Mouse (Mus musculus) heart, embryonic 14.5 days (tissue): ENCODE data around the gene Mmgt2. TPM values are rescaled to one million over a fixed set of nuclear protein-coding genes. Genes with fewer than 3 reads are reported as not detected.
"Not testable (repeated sequence)": the region's sequence is repeated elsewhere in the genome, so short reads cannot be mapped to it uniquely, and the experiment has no call there.

Source experiments
- ATAC-seq: fragments of 200-750 bp; cut with Nextera tagmentation; 2 replicates; pipeline ENCODE4 v1.8.0; 2017; ENCODE audit warnings: low read depth, moderate TSS enrichment; ENCODE audit not compliant: insufficient number of reproducible peaks, insufficient read depth, low FRiP score
- H3K27ac ChIP-seq, 2 experiments: fragments of 200-500 bp in 1 of 2; fragments of 300-500 bp in 1 of 2; sonication (generic) in 1 of 2; replicated peaks in 1 of 2; 2 replicates each; pipeline ENCODE4 v1.5.1; 2012 to 2014; ENCODE audit warnings: low read depth in 2 of 2, low read length in 2 of 2, control low read depth in 1 of 2, mild to moderate bottlenecking in 1 of 2, mixed read lengths in 1 of 2; ENCODE audit not compliant: control insufficient read depth in 1 of 2, insufficient read depth in 1 of 2
- H3K27me3 ChIP-seq: fragments of 300-500 bp; sonication (generic); 2 replicates; pipeline ENCODE4 v1.6.1; 2014; ENCODE audit warnings: mild to moderate bottlenecking, low read length, control low read depth; ENCODE audit not compliant: control insufficient read depth, insufficient read depth
- H3K36me3 ChIP-seq: fragments of 300-500 bp; sonication (generic); 2 replicates; pipeline ENCODE4 v1.6.1; 2014; ENCODE audit warnings: mild to moderate bottlenecking, control low read depth, low read length, mixed read lengths; ENCODE audit not compliant: control insufficient read depth, insufficient read depth
- H3K4me1 ChIP-seq, 2 experiments: fragments of 200-500 bp in 1 of 2; fragments of 300-500 bp in 1 of 2; sonication (generic) in 1 of 2; 2 replicates each; pipeline ENCODE4 v1.6.1; 2012 to 2014; ENCODE audit warnings: low read length in 2 of 2, control low read depth in 1 of 2, mixed read lengths in 1 of 2; ENCODE audit not compliant: control insufficient read depth in 2 of 2, insufficient read depth in 2 of 2
- H3K4me2 ChIP-seq: fragments of 300-500 bp; sonication (generic); 2 replicates; pipeline ENCODE4 v1.6.1; 2014; ENCODE audit warnings: mild to moderate bottlenecking, low read length
- H3K4me3 ChIP-seq, 2 experiments: fragments of 200-500 bp in 1 of 2; fragments of 300-500 bp in 1 of 2; sonication (generic) in 1 of 2; 2 replicates each; pipeline ENCODE4 v1.5.1; 2012 to 2014; ENCODE audit warnings: low read length in 2 of 2, mild to moderate bottlenecking in 2 of 2, control low read depth in 1 of 2, low read depth in 1 of 2, moderate library complexity in 1 of 2; ENCODE audit not compliant: control insufficient read depth in 1 of 2, insufficient read depth in 1 of 2
- H3K9ac ChIP-seq: fragments of 300-500 bp; sonication (generic); 2 replicates; pipeline ENCODE4 v1.6.1; 2014; ENCODE audit warnings: mild to moderate bottlenecking, low read length
- H3K9me3 ChIP-seq: fragments of 300-500 bp; sonication (generic); 2 replicates; pipeline ENCODE4 v1.6.1; 2016; ENCODE audit warnings: low read length, control low read depth; ENCODE audit not compliant: control insufficient read depth
- WGBS: fragments of 180-500 bp; shearing (Covaris S2); extraction: QIAGEN DNeasy Blood & Tissue Kit; methylation state at CpG from one replicate; pipeline ENCODE4 v1.1.7; 2014; 5-methylcytosine and 5-hydroxymethylcytosine counted together
- polyA plus RNA-seq: library from polyadenylated mRNA; unstranded; fragments of >200 nt; fragmentation: Nextera tagmentation; extraction: Ambion mirVana; gene quantifications from 2 replicates; pipeline ENCODE4 v1.2.1, GENCODE M21; 2014

Mmgt2 gene
- polyA plus RNA-seq, 1 experiment from 2014 or later, result 56.7 TPM

DNA sequence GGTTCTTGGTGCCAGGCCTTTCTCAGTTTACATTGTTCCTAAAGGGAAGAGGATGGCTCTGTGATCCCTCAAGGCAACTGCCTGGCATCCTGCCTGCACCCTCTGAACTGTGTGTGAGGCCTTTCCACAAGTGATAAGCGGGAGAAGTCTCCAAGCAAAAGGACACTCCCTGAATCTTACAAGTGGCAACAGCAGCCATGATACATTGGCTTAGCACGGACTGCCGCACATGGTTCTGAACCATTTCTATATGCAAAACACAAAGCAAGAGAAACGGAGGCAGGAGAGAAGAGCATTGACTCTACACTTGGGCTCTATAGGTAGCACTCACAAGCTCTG, 3.2 kb upstream of the Mmgt2 start:
- Histone ChIP-seq H3K9ac (peak overlapping the region; percentile 91), H3K4me2 (peak overlapping the region; percentile 73), H3K27me3 (no peaks in the 10 kb centered on the region), H3K27ac (peak overlapping the region; percentile 71 to 95), H3K4me1 (peaks cover 49 to 76% of the 10 kb centered on the region in 2 experiments), H3K36me3 (peaks cover under 1% of the 10 kb centered on the region; the same call in 1 of the 2 replicates), H3K9me3 (no peaks in the 10 kb centered on the region), H3K4me3 (peak overlapping the region in 1 of 2 experiments; percentile 81; a peak in 1 of 4 replicates)
- no peak for ATAC-seq
- 35% methylated on average over 4 of the region's 4 CpGs for WGBS

DNA sequence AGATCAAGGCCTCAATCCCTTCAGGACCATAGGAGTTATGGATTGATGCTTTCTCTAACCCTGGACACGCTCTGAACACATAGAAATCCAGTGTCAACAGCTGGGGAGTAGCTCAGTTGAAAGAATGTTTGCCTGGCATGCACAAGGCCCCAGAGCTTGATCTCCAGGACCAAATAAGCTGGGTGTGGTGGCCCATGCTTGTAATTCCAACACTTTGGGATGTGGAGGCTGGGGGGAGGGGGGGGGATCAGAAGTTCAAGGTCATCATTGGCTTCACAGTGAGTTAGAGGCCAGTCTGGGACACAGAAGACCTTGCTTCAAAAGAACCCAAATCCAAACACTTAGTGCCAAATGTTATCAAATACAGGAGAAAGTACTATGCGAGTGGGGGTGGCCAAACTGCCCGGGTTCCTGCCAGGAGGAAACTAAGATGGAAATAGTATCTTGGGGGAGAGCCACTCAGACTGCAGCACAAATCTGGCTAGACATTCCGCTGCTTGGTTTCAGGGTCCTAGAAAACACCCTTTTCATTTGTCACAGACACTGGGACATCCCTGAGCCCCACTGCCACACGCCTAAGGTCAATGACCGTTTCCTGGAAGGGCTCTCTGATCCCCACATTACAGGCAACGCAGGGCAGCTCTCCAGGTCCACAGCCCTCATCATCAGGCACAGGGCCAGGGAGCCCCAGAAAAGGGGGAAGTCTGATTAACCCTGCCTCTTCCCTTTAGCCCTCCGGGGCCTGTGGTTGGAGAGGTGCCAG, 2.6 kb upstream of the Mmgt2 start:
- peaks cover 7% of the 10 kb centered on the region; the same call in 1 of the 2 replicates for H3K36me3 ChIP-seq
- peak overlapping the region; percentile 73 for H3K4me2 ChIP-seq
- peaks cover 47 to 76% of the 10 kb centered on the region in 2 experiments for H3K4me1 ChIP-seq
- WGBS, result 5% methylated on average over 8 of the region's 8 CpGs
- no peak for ATAC-seq
- peak overlapping the region; percentile 81 to 84 for H3K4me3 ChIP-seq
- peak overlapping the region; percentile 91 for H3K9ac ChIP-seq
- H3K27me3 ChIP-seq, result no peaks in the 10 kb centered on the region
- H3K27ac ChIP-seq, result peak overlapping the region; percentile 71 to 95
- no peaks in the 10 kb centered on the region for H3K9me3 ChIP-seq

DNA sequence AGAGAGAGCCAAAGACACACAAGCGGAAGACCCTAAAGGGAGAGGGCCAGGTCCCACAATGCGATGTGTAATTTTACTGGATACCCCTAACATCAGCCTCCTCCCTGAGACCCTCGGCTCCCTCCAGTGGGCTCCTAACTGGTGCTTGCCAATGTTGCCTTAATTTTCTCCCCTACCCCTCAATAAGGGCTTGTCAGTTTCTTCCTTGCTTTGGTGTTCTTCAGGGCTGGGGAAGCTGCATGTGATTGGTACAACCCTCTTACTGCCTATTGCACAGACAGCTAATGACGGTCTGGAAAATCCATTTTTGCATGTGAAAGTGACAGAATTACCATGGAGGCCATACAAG, 2.0 kb upstream of the Mmgt2 start:
- Histone ChIP-seq H3K27me3 (no peaks in the 10 kb centered on the region), H3K9me3 (no peaks in the 10 kb centered on the region), H3K27ac (peak overlapping the region; percentile 71 to 95), H3K9ac (peak overlapping the region; percentile 91), H3K4me2 (peak overlapping the region; percentile 73), H3K36me3 (peaks cover 8% of the 10 kb centered on the region; the same call in 1 of the 2 replicates), H3K4me3 (peak overlapping the region; percentile 81 to 84), H3K4me1 (peaks cover 46 to 73% of the 10 kb centered on the region in 2 experiments)
- no peak for ATAC-seq
- 12% methylated on average over 4 of the region's 4 CpGs for WGBS

DNA sequence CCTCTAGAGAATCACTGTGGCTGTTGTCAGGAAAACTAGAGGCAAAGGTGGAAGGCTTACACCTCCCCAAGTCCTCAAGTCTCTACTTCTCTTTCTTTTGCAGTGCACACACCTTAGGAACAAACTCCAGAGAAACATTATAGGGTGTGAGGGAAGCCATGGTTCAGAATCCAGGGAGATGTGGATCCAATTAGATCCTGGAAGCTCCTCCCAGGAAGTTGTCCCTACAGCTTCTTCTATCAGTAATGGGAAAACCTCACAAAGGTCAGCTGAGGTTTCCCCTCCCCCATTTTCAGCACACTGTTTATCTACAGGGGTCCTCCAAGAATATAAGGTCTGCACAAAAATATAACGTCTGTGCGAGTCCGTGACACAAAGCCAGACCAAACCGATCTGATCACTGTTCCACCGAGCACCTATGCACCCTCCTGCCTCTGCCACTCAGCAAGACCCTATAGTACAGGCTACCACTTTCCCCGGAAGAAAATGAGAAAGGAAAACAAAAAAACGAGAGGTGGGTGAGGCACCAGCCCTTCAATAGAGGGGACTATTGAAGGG, 1.4 kb upstream of the Mmgt2 start:
- 34% methylated on average over 7 of the region's 7 CpGs for WGBS
- no peaks in the 10 kb centered on the region for H3K27me3 ChIP-seq
- no peaks in the 10 kb centered on the region for H3K9me3 ChIP-seq
- peaks cover 13% of the 10 kb centered on the region for H3K36me3 ChIP-seq
- peak overlapping the region; percentile 71 to 95 for H3K27ac ChIP-seq
- H3K9ac ChIP-seq, result peak overlapping the region; percentile 91
- no peak for ATAC-seq
- peak overlapping the region; percentile 81 to 84 for H3K4me3 ChIP-seq
- H3K4me2 ChIP-seq, result peak overlapping the region; percentile 73
- H3K4me1 ChIP-seq, result peaks cover 40 to 70% of the 10 kb centered on the region in 2 experiments

DNA sequence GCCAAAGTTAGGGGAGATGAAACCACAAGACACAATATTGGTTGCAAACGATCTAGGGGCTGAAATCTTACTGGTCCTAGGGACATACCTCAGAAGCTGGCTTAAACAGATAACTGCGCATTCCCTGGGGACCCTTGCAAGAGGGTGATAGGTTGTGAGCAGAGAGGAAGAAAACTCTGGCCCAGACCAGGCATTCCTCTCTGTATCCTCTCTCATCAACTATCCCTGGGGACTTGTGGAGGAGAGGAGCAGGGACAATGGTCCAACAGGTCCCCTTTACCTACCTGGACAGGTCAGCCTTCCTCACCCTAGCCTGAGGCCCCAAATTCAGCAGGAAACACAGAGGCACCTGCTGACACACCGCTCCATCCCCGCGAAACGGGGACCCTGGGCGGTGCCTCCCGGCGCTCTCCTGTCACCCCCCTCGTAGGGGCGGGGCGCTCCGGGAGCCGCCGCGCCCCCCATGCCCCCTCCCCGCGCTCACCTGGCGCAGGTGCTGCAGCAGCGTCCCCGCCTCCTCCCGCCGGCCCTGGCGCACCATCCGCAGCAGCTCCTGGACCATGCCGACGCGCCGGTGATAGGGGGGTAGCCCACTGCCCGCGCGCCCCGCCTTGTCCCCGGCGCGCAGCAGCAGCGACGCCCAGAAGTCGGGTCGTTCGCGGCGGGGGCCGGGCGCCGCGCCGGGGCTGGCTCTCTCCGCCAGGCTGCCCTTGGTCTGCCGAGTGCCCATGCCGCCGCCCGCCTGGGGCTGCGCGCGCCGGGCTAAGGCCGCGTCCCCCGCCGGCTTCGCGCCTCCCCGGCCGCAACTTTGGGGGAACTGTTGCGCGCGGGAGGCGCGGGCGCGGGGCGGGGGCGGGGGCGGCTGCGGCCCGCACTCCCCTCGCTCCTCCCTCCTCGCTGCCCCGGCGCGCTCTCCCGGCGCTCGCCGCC, 538 bp upstream of the Mmgt2 start, which contains the start of gene Lrrc75a:
Gene Lrrc75a, minus strand, starts transcription at position 863 of the 930 bp plus-strand sequence.
- ATAC-seq, result peak; percentile 23
- Histone ChIP-seq H3K27me3 (no peaks in the 10 kb centered on the region), H3K9ac (peak within 1 kb of the TSS; percentile 91), H3K4me1 (peaks cover 33 to 61% of the 10 kb centered on the region in 2 experiments), H3K36me3 (peaks cover 21% of the 10 kb centered on the region), H3K27ac (peak within 1 kb of the TSS; percentile 81 to 95), H3K9me3 (no peaks in the 10 kb centered on the region), H3K4me2 (peak within 1 kb of the TSS; percentile 73), H3K4me3 (peak within 1 kb of the TSS; percentile 81 to 84)
- WGBS, result under 1% methylated on average over 58 of the region's 86 CpGs

DNA sequence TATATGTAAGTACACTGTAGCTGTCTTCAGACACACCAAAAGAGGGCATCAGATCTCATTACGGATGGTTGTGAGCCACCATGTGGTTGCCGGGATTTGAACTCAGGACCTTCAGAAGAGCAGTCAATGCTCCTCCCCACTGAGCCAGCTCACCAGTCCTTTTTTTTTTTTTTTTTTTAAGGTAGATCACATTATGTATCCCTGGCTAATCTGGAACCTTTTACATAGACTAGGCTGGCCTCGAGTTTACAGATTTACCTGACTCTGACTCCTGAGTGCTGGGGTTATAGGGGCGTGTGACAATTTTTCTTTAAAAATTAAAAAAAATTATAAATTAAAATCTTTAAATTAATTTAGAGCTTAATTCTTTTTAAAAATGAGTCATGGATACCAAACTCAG, 1.3 kb downstream of the Mmgt2 start:
- Histone ChIP-seq H3K9ac (0 out of 2 replicates have a peak overlapping the region, but pooled peaks have one; percentile 91), H3K36me3 (peaks cover 35% of the 10 kb centered on the region), H3K4me3 (peak overlapping the region in 1 of 2 experiments; percentile 81; a peak in 2 of 4 replicates), H3K27ac (0 out of 4 replicates have a peak overlapping the region, but pooled peaks of 1 of the 2 experiments have one; percentile 95), H3K4me1 (peaks cover 18 to 49% of the 10 kb centered on the region in 2 experiments), H3K4me2 (peak overlapping the region; percentile 73)
- H3K9me3 ChIP-seq, ATAC-seq, H3K27me3 ChIP-seq: not testable (repeated sequence)
- 82% methylated on average over 4 of the region's 4 CpGs for WGBS

DNA sequence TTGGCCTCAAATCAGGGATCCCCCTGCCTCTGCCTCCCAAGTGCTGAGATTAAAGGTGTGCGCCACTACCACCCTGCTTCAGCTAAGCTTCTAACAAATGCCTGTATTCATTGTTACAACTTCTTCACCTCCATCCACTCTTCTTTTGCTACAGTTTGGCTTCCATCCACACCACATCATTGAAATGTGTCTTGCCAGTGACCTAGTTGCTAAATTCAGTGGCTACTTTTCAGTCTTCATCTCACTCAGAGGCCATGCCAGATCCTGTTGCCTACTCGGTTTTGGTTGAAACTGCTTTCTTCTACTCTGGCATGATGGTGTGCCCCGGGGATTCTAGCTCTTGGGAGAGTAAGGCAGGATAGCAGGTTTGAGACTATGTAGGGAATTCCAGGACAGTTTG, 3.1 kb downstream of the Mmgt2 start:
- no peak overlapping the region for H3K9ac ChIP-seq
- H3K36me3 ChIP-seq, result peaks cover 35% of the 10 kb centered on the region
- no peak for ATAC-seq
- no peaks in the 10 kb centered on the region for H3K27me3 ChIP-seq
- WGBS, result 87% methylated on average over 3 of the region's 3 CpGs
- no peak overlapping the region for H3K27ac ChIP-seq
- H3K4me1 ChIP-seq, result peaks cover 6 to 42% of the 10 kb centered on the region in 2 experiments; a peak in 3 of 4 replicates
- H3K9me3 ChIP-seq, result no peaks in the 10 kb centered on the region
- H3K4me2 ChIP-seq, result no peak overlapping the region
- H3K4me3 ChIP-seq, result no peak overlapping the region
